In the genomic region with DNA sequence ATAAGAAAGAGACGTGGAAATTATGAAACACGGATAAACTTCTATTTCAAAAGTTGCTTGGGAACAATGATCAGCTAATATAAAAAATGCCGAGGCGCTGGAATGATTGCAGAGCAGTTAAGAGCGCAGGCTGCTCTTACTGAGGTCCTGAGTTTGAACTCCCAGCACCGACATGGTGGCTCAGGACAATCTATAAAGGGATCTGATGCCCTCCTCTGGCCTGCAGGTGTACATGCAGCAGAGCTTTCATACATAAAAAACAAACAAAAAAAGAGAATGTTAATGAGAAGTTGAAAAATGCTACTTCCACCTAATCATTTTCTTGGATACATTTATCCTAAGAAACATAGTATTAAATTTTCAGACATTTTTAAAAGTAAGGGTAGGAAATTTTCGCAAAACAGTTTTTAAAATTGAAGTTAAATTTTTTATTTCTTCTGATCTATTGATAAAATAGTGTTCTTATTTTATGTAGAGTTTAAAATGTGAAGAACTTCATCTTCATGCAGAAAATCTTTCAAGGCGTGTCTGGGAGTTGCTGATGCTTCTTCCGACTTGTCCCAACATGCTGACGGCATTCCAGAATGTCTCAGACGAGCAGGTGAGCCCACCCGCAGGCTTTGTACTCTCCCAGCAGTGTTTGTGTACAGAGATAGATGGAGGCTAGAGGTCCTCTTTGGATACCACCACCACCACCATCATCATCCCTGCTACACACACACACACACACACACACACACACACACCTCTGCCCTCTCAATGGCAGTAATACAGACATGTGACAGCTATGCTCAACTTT, we compare ENCODE assay signal across 11 mouse cellular contexts.
DNase-seq lines count a peak whose midpoint lies in the region; ATAC-seq and TF ChIP-seq lines count a peak whose summit lies in the region.
"Had no signal": no experiment of that assay in that cellular context is flagged by ENCODE, and none has a peak within 500 bp of the region (broad histone marks: within the 10 kb centered on the region; RNA-seq: fewer than 3 reads in every experiment).

No protein-coding gene starts in this region.

- DNase-seq in layer of hippocampus, adult 2 months (ENCODE audit: low spot score in 2 of 2): no peak
- DNase-seq in layer of hippocampus, postnatal 36 days: no peak
- DNase-seq in CH12.LX (ENCODE audit: extremely low read depth) (peak; percentile 24), Patski (ENCODE audit: low read depth, low spot score) (no peak)
- DNase-seq in fibroblast of lung, adult 2 months (ENCODE audit: low read depth): peak; percentile 1
- no peak for DNase-seq in testis, postnatal 14 days (ENCODE audit: low spot score)
- DNase-seq in ovary, postnatal 14 days (ENCODE audit: low spot score): no peak
- DNase-seq: heart, postnatal 4 days; kidney, adult 8-10 months had no signal

- peak; percentile 64 for TF ChIP-seq CTCF in layer of hippocampus, adult 2 months (conservative IDR thresholded peaks at IDR 0.05)
- peak in 1 of 2 experiments; percentile 56; a peak in 2 of 4 replicates for TF ChIP-seq CTCF in CH12.LX (conservative IDR thresholded peaks at IDR 0.05 in 1 of 2, IDR thresholded peaks at IDR 0.05 in 1 of 2; ENCODE audit: low read depth in 2 of 2, low read length in 2 of 2)
- TF ChIP-seq CTCF in Patski (IDR thresholded peaks at IDR 0.05): peak; percentile 44

- H3K36me3 ChIP-seq in CH12.LX (replicated peaks in 1 of 2; ENCODE audit: control insufficient read depth in 1 of 2, insufficient read depth in 1 of 2, low read length in 1 of 2): peaks cover 29 to 87% of the 10 kb centered on the region in 2 experiments

- H3K4me3 ChIP-seq in layer of hippocampus, adult 2 months: no peak overlapping the region
- no peak overlapping the region for H3K4me3 ChIP-seq in CH12.LX (replicated peaks in 1 of 3; ENCODE audit: low read depth in 2 of 3, low read length in 2 of 3, poor library complexity in 1 of 3)
- H3K4me3 ChIP-seq: neural tube, embryonic 12.5 days had no signal

- TF ChIP-seq EP300 in CH12.LX (IDR thresholded peaks at IDR 0.05; ENCODE audit: low read length): no peak

- no peak overlapping the region for H3K4me2 ChIP-seq in CH12.LX (ENCODE audit: insufficient read depth, low read depth, poor library complexity, severe bottlenecking)
- H3K4me2 ChIP-seq: neural tube, embryonic 12.5 days had no signal

- POLR2A ChIA-PET in Patski (lab: Charles Lee): interaction anchor here (0.6 kb wide), 2 partner anchors 9 to 146 kb away, joined by 3 read pairs; no protein-coding TSS in a partner anchor

- TF ChIP-seq RAD21 in CH12.LX (IDR thresholded peaks at IDR 0.05; ENCODE audit: low read depth, low read length): peak; percentile 41

- no peak for TF ChIP-seq POLR2A in CH12.LX (IDR thresholded peaks at IDR 0.05; ENCODE audit: low read depth, low read length)

- H3K79me2 ChIP-seq in CH12.LX (replicated peaks; ENCODE audit: control insufficient read depth, extremely low read depth, insufficient read depth, poor library complexity, severe bottlenecking): no peaks in the 10 kb centered on the region

- dilution Hi-C loops in CH12.LX (cut with MboI; ENCODE audit: extremely low pct_ligation_motif_present, extremely low pct_unique_long_range_greater_than_20kb, low sequenced_read_pairs): no loop called here

- CTCF ChIA-PET in Patski (lab: Charles Lee): interaction anchor here (1.2 to 1.3 kb wide), 2 partner anchors 11 to 23 kb away, joined by 3 read pairs; no protein-coding TSS in a partner anchor

- H3K27ac ChIP-seq in layer of hippocampus, adult 2 months: no peak overlapping the region
- H3K27ac ChIP-seq in CH12.LX (ENCODE audit: insufficient read depth, low read depth): no peak overlapping the region
- H3K27ac ChIP-seq: neural tube, embryonic 12.5 days had no signal

- H3K9me3 ChIP-seq in CH12.LX (replicated peaks; ENCODE audit: low read length): no peaks in the 10 kb centered on the region
- H3K9me3 ChIP-seq: neural tube, embryonic 12.5 days had no signal

- H3K4me1 ChIP-seq in CH12.LX (ENCODE audit: control insufficient read depth in 1 of 2, insufficient read depth in 2 of 2): no peaks in the 10 kb centered on the region
- H3K4me1 ChIP-seq: neural tube, embryonic 12.5 days had no signal

- H3K9ac ChIP-seq in CH12.LX (ENCODE audit: insufficient read depth, low read depth): no peak overlapping the region
- H3K9ac ChIP-seq: neural tube, embryonic 12.5 days had no signal

- in situ Hi-C loops in CH12.LX (cut with MboI; ENCODE audit: low pct_ligation_motif_present, low pct_unique_long_range_greater_than_20kb, low sequenced_read_pairs): no loop called here
- in situ Hi-C loops in Patski (cut with MboI; ENCODE audit: low pct_unique_long_range_greater_than_20kb): no loop called here

- no peaks in the 10 kb centered on the region for H3K27me3 ChIP-seq in CH12.LX (replicated peaks)
- no peaks in the 10 kb centered on the region for H3K27me3 ChIP-seq in Patski
- H3K27me3 ChIP-seq: neural tube, embryonic 12.5 days had no signal

- no peak for ATAC-seq in Patski
- ATAC-seq in frontal cortex, adult (ENCODE audit: low TSS enrichment): no peak

TF ChIP-seq in CH12.LX, 34 proteins besides CTCF, POLR2A, EP300 and RAD21:
- TF ChIP-seq CHD2 (IDR thresholded peaks at IDR 0.05; ENCODE audit: low read length): no peak
- TF ChIP-seq SMC3 (IDR thresholded peaks at IDR 0.05; ENCODE audit: low read depth, low read length): peak; percentile 27

Comparison
In these comparisons a context has a peak if more than half of its experiments do, and no peak if none do; other contexts are left out.
1. DNase-seq: peak in CH12.LX (single experiment) and fibroblast of lung, adult 2 months (single experiment); none in layer of hippocampus, adult 2 months (0 of 2), layer of hippocampus, postnatal 36 days (0 of 2), Patski (single experiment), testis, postnatal 14 days (single experiment) and ovary, postnatal 14 days (single experiment).